12 mouse cellular contexts compared by ENCODE assay signal in the genomic region with DNA sequence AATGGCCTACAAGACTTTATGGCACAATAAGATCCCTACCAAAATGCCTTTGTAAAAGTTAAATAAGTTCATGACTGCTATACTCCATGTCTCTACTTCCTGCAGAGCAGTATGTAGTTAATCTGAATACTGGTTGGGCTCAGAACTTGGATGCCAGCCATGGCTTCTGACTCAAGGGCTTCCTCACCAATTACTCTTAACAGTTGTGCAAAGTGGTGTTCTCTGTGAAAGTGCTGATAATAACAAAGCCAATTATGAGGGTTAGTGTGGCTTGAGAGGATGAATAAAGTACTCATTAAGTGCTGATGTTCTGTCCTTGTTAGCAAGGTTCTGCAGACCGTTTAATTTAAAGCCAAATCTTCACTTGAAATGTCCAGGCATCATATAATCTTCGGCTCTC. TPM values are rescaled to one million over a fixed set of nuclear protein-coding genes. Genes with fewer than 3 reads are reported as not detected.
DNase-seq lines count a peak whose midpoint lies in the region; ATAC-seq and TF ChIP-seq lines count a peak whose summit lies in the region.
"Had no signal": no experiment of that assay in that cellular context is flagged by ENCODE, and none has a peak within 500 bp of the region (broad histone marks: within the 10 kb centered on the region; RNA-seq: fewer than 3 reads in every experiment).

No protein-coding gene starts in this region.

- no peak overlapping the region for H3K27ac ChIP-seq in layer of hippocampus, adult 2 months
- H3K27ac ChIP-seq: midbrain, embryonic 12.5 days had no signal

- DNase-seq in gastrocnemius, postnatal 14 days: peak; percentile 39
- DNase-seq in gastrocnemius, postnatal 36 days: no peak
- DNase-seq in ovary, postnatal 36 days (ENCODE audit: low spot score): peak; percentile 7
- no peak for DNase-seq in ovary, postnatal 14 days (ENCODE audit: low spot score)
- peak; percentile 37 to 46 for DNase-seq in kidney, postnatal 25 days
- peak; percentile 10 for DNase-seq in testis, postnatal 14 days (ENCODE audit: low spot score)
- DNase-seq in layer of hippocampus, adult 2 months (ENCODE audit: low spot score in 2 of 2): no peak
- DNase-seq: thymus, postnatal 4 days had no signal

- intact Hi-C loops in gastrocnemius, postnatal 14 days (cut with DNase I; ENCODE audit: low total_unique reads): no loop called here
- intact Hi-C loops in gastrocnemius, postnatal 36 days (cut with DNase I): no loop called here

- no peak for ATAC-seq in activated CD4-positive, CD25-positive, alpha-beta regulatory T cell, adult 4 months

- H3K4me3 ChIP-seq in layer of hippocampus, adult 2 months: no peak overlapping the region
- H3K4me3 ChIP-seq: midbrain, embryonic 12.5 days had no signal

- no peak for TF ChIP-seq CTCF in layer of hippocampus, adult 2 months (conservative IDR thresholded peaks at IDR 0.05)

RNA-seq across cellular contexts. Expression of a gene that starts 31.4 kb away (rescaled TPM):
- total RNA-seq in gastrocnemius, postnatal 14 days (2021): not detected
- not detected for total RNA-seq in gastrocnemius, postnatal 36 days (2021)
- total RNA-seq in layer of hippocampus, adult 2 months (2021): under 1 TPM in 1 of 2 experiments, not detected in 1; 0.37 TPM
- not detected for polyA plus RNA-seq in activated CD4-positive, CD25-positive, alpha-beta regulatory T cell, adult 4 months (2017; shearing (Covaris generic))
- total RNA-seq: adrenal gland, adult 18-20 months had no signal
- polyA plus RNA-seq: C2C12 had no signal

Comparison
In these comparisons a context has a peak if more than half of its experiments do, and no peak if none do; other contexts are left out.
1. DNase-seq: peak in gastrocnemius, postnatal 14 days (single experiment), ovary, postnatal 36 days (single experiment), kidney, postnatal 25 days (2 of 2) and testis, postnatal 14 days (single experiment); none in gastrocnemius, postnatal 36 days (0 of 2), ovary, postnatal 14 days (single experiment) and layer of hippocampus, adult 2 months (0 of 2).